Mouse (Mus musculus) cerebellum, adult 11-12 months (tissue): ENCODE data around the gene Hoxc6.

Source experiments
- DNase-seq: peaks from one replicate; pipeline ENCODE4 v3.0.0; 2022

Gene Hoxc6

DNA sequence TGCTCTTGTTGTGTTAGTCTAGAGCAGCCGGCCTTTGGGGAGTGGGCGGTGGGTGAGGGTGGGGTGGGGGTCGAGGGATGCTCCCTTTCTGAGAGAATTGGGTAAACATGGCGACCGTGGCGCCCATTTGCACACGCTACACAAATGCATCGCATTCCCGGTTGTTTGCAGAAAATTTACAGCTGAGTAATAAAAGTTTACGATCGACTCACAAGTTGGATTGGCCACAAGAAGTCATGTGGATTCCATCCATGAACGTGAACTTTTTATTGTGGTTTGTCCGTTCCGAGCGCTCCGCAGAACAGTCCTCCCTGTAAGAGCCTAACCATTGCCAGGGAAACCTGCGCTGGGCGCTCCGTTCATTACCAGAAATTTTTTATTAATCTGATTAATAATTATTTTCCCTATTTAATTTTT is at the start of gene Hoxc6:
Hoxc6 (plus strand) TSS at position 319 of the 417 bp plus-strand sequence.
- no peak for DNase-seq

GRCm38 (mm10) chr15:102948842-102949241 is 49.2 kb upstream of the Hoxc6 start:
- no peak for DNase-seq

- no peak for DNase-seq
These were observed 48.4 kb upstream of the Hoxc6 start for GRCm38 (mm10) chr15:102949696-102950095.

- DNase-seq = no peak
These were observed 47.2 kb upstream of the Hoxc6 start for GRCm38 (mm10) chr15:102950877-102951276.

- no peak for DNase-seq
These were observed 44.5 kb upstream of the Hoxc6 start for GRCm38 (mm10) chr15:102953561-102953960.

DNA sequence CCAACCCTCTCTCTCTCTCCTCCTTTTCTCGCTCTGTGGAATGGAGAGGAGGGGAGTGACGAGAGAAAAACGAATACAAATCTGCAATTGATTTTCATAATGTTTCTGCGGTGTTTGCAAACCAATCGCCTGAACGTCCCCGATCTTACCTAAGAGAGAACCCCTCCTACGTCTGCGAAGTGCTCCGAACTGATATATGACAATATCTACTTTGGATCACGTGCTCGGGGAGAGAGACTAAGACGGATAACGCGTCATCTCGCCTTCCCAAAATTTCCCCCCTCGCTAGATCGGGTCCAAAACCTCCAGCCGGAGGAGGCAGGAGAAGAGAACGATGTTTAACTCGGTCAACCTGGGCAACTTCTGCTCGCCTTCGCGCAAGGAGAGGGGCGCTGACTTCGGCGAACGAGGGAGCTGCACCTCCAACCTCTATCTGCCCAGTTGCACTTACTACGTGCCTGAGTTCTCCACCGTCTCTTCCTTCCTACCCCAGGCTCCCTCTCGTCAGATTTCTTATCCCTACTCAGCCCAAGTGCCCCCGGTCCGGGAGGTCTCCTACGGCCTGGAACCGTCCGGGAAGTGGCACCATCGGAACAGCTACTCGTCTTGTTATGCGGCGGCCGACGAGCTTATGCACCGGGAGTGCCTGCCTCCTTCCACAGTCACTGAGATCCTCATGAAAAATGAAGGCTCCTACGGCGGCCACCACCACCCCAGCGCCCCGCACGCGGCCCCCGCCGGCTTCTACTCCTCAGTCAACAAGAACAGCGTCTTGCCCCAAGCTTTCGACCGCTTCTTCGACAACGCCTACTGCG is 43.7 kb upstream of the Hoxc6 start, which contains the start of gene Hoxc11:
Hoxc11 (plus strand) TSS at position 236 of the 815 bp plus-strand sequence.
- no peak for DNase-seq

- DNase-seq = no peak
These were observed 43.1 kb upstream of the Hoxc6 start for GRCm38 (mm10) chr15:102955007-102955382.

- no peak for DNase-seq
These were observed 42.0 kb upstream of the Hoxc6 start for GRCm38 (mm10) chr15:102955833-102956640.

DNA sequence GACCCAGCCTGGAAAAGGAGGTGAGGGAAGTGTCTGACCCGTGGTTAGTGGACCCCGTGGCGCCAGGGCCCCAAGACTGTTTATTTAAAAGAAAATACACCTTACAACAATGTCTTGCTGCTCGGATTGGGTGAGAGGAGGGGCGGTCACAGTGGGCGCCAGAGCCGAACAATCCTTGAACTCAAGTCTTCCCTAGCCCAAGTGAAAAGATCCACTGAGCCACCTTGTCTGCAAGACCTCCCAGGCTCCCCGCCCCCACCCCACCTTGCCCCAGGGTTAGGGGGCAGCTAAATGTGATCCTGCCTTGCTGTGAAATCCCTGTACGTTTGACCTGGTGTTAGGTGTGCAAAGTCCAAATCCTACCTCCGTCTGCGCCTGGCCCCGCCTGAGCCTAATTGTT is 41.2 kb upstream of the Hoxc6 start:
- no peak for DNase-seq

- no peak for DNase-seq
These were observed 38.3 kb upstream of the Hoxc6 start for GRCm38 (mm10) chr15:102959663-102960191.

DNA sequence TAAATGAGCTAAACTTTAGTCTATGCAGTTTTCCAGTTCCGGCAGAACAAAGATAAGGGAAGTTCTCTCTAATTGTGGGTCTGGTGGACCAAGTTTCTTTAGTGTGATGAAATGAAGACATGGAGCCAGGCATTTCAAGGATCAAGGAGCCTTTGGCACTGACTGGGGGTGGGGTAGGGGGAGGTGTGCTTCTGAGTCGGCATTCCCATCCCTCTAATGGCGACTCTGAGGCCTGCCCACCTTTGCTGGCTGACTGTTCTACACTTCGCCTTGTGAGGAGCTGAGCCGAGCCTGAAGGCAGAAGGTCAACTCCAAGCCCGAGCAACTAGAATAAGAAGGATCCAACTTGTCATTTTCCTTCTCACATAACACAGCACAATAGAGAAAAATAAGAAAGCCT is 36.3 kb upstream of the Hoxc6 start:
- no peak for DNase-seq

GRCm38 (mm10) chr15:102962492-102962891 is 35.6 kb upstream of the Hoxc6 start:
- no peak for DNase-seq

DNA sequence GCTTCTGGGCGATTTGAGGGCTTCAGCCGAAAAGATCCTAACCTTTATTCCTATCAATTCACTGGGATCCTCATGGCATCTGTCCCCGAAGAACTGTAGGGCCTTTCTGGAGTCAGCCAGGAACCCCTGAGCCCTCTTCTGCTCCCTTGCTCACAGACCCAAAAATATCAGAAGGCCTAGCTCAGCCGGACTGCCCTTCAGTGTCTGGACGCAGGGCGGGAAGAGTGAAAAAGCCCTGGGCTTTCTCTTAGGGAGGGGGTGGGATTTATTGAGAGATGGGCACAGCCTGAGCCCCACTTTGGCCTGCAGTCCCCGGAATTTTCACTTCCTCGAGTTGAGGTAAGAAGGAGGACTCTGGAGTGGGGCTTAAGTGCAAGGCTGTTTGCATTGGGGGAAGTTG is 34.8 kb upstream of the Hoxc6 start:
- no peak for DNase-seq

DNA sequence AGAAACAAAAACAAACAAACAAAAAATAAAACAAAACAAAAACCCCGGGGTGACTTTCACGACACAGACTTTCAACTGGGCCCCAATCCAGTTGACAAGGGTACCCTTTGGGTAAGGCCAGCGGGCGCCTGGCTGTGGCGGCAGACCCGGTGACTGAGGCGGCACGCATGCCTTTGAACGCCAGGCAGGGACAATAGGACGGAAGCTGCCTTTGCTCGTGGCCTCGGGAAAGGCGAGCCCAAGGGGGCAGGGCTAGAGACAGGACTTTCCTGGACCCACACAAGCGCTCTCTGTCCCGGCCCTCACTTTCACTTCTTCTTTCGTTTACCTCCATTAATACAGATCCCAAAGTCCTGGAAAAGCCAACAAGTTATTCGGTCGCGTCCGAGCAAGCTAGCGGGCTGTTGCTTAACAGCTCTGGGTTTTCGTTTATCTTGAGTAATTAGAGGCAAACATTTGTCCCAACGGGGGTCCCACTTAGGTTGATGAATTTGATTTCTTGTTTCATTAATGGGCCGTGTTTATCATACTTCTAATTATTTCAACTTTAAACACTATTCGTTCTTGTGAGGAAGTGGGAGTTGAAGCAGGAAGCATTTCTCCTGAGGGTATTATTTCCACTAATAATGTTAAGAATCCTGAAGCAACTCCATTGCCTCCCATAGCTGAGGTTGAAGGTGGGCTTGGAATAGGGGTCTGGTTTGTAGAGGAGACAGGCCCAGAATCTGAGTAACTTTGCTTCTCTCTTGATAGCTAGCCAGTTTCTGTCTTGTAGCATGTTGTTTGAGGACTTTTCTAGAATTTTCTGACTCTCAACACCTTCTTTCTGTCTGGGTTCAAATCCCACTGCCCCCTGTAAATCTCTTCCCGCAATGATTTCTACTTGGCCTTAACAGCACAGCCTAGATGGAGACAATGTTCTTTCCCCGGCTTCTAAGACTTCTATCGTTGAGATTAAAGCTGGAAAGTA is 34.1 kb upstream of the Hoxc6 start:
- DNase-seq = no peak

DNA sequence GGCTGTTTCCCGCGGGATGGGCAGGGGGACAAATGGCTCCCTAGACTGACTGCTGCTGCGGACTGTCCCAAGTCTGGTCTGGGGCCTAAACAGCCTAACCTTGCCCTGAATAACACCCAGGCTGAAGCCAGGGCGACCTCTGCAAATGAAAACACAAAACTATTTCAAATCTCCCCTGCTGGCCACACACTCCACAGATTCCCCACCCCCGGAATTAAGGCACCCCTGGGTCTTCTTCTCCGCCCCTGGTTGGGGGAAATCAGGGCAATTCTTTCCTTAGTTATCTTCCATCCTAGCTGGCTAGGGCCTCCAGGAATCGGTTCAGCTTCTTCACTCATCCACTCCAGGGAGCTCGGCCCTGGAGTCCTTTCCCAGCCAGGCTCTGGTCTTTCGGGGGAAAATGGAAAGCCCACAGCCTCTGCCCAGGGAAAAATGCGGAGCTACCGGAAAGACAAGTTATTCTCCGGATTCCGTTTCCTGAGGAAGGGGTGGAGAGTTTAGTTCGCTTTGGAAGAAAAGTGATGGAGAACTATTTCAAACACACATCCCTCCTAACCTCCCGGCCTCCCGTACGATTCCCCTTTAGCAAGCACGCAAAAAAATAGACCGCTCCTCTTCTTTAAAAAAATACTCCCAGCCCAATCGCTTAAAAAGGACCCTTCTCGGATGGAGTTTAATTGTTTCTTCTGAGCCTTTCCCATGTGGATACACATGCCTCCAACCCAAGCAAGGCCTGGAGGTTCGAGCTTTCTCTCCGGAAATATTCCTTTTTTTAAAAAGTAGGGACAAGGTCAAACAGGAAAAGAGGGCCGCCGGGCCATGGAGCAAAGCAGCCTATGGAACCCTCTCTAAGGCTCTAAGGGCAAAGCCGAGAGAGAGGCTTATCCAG is 32.8 kb upstream of the Hoxc6 start:
- DNase-seq = no peak

DNA sequence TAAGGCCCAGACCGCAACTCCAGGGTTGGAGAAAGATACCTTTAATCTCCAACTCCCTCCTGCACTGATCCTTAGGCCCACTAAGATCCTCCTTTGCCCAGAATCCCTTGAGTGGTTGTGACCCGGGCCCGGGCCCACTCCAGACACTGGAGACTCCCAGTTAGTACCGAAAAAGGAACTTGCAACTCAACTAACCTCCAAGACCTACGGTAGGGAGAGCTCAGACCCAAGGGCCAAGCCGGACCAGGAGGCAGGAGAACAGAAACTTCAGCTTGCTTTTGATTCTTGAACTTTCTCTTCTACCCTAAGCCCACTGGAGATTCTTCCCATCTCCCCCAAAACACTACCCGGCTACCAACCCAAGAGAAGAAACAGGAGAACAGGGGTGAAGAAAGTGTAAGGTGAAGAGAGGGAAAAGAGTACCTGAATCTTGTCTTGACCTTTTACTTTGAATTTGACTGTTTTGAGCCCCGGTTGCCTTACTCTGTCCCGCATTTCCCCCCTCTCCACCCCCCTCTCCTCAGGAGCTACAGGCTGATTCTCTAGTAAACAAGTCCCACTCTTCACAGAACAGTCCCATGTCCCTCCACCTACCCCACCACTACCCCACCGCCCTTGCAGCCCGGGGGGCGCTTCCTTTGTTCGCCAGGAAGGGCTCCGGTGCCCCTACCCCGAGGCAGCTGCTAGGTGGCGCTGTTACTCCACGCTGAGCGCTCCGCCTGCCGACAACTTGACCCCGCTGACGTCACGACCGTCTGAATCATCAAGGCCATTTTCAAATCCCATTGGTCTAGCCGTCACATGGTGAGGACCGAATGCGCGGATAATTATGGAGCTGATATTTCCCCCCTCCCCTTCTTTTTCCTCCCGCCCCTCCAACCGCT is 31.9 kb upstream of the Hoxc6 start:
- no peak for DNase-seq

GRCm38 (mm10) chr15:102966776-102967311 is 31.2 kb upstream of the Hoxc6 start, which contains the start of gene Hoxc10:
Gene Hoxc10 (plus strand): TSS chr15:102966796.
- DNase-seq = no peak

GRCm38 (mm10) chr15:102967312-102967510 is 30.8 kb upstream of the Hoxc6 start, which contains the start of gene Hoxc5:
Gene Hoxc5 (plus strand): TSS chr15:102967443.
- no peak for DNase-seq

DNA sequence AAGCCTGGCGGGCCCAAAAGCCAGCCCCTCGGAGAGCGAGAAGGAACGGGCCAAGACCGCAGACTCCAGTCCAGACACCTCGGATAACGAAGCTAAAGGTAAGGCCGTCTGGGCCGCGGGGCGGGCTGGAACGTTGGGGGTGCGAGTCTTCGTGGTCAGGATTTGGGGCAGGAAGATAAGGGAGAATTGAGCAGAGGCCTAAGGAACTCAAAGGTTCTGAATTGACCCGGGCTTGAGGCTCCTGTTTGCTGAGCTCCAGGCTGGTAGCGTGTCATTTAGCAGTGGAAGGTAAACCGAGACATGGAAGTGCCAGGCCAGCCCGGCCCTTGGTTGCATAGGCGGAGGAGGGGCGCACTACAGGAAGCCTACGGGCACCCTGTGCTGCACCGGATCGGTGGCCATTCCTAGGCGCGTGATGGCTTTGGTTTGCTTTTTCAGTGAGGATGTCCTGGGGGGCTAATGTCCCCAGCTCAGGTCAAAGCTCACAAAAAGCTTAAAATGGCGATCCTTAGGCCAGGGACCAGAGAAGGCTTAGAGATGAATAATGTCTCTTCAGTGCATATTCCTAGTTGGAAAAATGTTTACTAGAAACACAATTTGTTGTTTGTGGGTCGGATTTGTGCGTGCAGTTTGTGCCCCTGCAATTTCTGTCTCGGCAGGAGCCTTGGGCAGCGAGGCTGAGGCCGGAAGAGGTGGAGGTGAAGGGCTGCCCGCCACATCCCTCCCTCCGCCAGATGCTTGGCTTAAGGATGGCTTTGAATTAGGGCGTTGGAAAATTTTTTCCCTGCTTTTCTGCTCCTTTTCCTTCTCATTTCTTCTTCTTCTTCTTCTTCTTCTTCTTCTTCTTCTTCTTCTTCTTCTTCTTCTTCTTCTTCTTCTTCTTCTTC is 30.3 kb upstream of the Hoxc6 start:
- no peak for DNase-seq
